Mouse (Mus musculus): ENCODE data around the gene Cabcoco1.

GRCm38 (mm10) chr10:68491557-68491956, 50.1 kb downstream of the Cabcoco1 start:
- TF ChIP-seq CTCF (IDR thresholded peaks at IDR 0.05; ENCODE audit: borderline replicate concordance, insufficient read depth, low read length) (no peak), POLR2A (IDR thresholded peaks at IDR 0.05; ENCODE audit: low read depth, low read length) (no peak)
